Mouse (Mus musculus) small intestine, adult 2 months (tissue): ENCODE data around the gene Tm9sf4.

Source experiments
- CTCF ChIP-seq: fragments of 200-500 bp; IDR thresholded peaks from 2 replicates; pipeline ENCODE4 v1.5.1; 2012; ENCODE audit warnings: low read depth, mild to moderate bottlenecking, control low read depth, inconsistent platforms, low read length, moderate library complexity, mixed read lengths; ENCODE audit not compliant: insufficient replicate concordance, insufficient read length; ENCODE audit errors: extremely low read depth
- POLR2A ChIP-seq: fragments of 200-500 bp; IDR thresholded peaks from 2 replicates; pipeline ENCODE4 v1.6.1; 2012; ENCODE audit warnings: low read depth, mild to moderate bottlenecking, control low read depth, inconsistent platforms, low read length, moderate library complexity

DNA sequence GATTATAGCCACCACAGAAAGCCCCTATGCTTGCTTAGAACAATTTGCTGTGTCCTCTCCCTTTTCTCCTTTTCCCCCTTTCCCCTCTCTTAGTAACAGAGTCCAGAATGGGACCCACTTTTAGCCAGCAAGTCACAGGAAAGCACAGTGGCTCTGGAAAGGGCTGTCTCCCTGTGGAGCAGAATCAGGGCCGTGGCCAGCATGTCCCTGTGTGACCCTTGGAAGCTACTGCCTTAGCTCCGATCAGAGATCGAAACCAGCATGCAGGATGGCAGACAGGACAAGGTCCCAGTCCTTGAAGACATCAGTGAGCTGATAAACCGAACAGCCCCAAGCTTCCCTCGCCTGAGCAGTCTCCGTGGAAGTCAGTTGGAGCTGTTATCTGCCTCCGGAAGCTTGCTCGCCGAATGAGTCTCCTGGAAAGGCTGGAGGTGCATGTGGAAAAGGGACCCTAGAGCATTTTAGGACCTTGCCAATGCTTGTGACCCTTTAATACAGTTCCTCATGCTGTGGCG is 56.8 kb downstream of the Tm9sf4 start:
- TF ChIP-seq POLR2A (no peak), CTCF (no peak)
